Mouse (Mus musculus): Measurements from ENCODE around the gene Ptprd. TPM values are rescaled to one million over a fixed set of nuclear protein-coding genes. Genes with fewer than 3 reads are reported as not detected.

Gene Ptprd
- polyA plus RNA-seq, 1 experiment from 2014 or later, result 12.9 TPM

- ATAC-seq, result no peak
- H3K27me3 ChIP-seq (replicated peaks), result no peaks in the 10 kb centered on the region
- H3K36me3 ChIP-seq, result no peaks in the 10 kb centered on the region
- no peaks in the 10 kb centered on the region for H3K9me3 ChIP-seq
- 76% methylated on average over 4 of the region's 4 CpGs for WGBS
- no peak overlapping the region for H3K4me3 ChIP-seq (replicated peaks)
- H3K27ac ChIP-seq, result no peak overlapping the region
- H3K4me2 ChIP-seq (replicated peaks), result no peak overlapping the region
- H3K4me1 ChIP-seq (replicated peaks), result no peaks in the 10 kb centered on the region
- H3K9ac ChIP-seq, result no peak overlapping the region
Observed at GRCm38 (mm10) chr4:77277913-77278312, 933.8 kb downstream of the Ptprd start.

GRCm38 (mm10) chr4:77259972-77260290, 951.8 kb downstream of the Ptprd start:
- H3K36me3 ChIP-seq, result no peaks in the 10 kb centered on the region
- H3K4me2 ChIP-seq (replicated peaks), result no peak overlapping the region
- no peak overlapping the region for H3K4me3 ChIP-seq (replicated peaks)
- no peak overlapping the region for H3K27ac ChIP-seq
- H3K27me3 ChIP-seq (replicated peaks), result no peaks in the 10 kb centered on the region
- no peaks in the 10 kb centered on the region for H3K9me3 ChIP-seq
- no peaks in the 10 kb centered on the region for H3K4me1 ChIP-seq (replicated peaks)
- no peak for ATAC-seq
- WGBS, result 45% methylated on average over 1 of the region's 1 CpGs
- no peak overlapping the region for H3K9ac ChIP-seq

DNA sequence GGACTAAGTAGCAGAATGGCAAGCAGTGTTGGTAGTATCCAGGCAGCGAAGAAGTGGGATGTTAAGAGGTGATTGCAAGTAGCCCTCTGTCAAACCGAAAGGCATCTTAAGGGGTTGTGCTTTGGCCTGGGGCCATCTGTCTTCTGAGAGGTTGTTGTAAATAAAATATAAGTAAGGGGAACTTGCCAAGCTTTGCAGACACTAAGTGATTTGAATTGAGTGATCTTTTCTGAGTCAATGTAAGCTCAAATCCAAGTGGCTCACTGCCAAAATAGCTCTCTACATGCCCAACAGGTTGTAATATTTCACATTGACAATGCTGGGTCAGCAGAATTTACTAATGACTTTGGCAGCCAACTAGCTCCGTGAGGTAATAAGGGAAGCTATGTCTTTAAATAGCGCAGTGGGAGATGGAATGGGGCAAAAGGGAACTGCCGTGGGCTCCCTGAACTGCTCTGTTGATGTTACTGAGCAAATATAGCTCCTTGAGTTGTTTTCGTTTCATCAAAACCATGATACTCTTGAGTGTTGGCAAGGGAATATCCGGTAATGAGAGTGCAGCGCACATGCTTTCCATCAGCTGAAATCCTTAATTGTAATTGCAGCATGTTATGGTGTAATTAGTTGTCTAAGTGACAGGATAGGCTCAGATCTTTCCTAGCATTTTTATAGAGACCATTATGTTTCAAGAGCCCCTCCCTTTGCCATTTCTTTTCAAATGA, 952.4 kb downstream of the Ptprd start:
- 43% methylated on average over 8 of the region's 8 CpGs for WGBS
- Histone ChIP-seq H3K9me3 (no peaks in the 10 kb centered on the region), H3K27ac (no peak overlapping the region), H3K4me1 (replicated peaks) (no peaks in the 10 kb centered on the region), H3K27me3 (replicated peaks) (no peaks in the 10 kb centered on the region), H3K36me3 (no peaks in the 10 kb centered on the region), H3K4me3 (replicated peaks) (no peak overlapping the region), H3K9ac (no peak overlapping the region), H3K4me2 (replicated peaks) (no peak overlapping the region)
- ATAC-seq, result peak; percentile 70

DNA sequence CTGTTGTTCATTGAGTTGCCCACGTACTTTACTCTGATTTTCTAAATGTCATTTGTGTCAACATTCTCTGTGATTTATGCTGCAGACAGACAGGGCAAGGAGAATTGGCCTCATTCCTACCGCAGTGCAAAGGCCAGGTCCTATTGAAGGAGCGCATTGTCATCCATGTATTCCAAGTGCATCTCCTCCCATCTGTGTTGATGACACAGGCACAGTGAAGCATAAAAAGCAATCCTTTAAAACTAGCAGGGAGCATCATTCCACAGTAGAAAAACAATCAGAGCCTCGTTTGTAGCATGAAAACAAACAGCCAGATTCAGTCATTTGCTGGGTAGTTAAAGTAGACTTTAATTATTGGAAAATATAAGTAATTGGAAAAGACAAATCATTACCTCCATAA, 960.6 kb downstream of the Ptprd start:
- H3K4me2 ChIP-seq (replicated peaks), result no peak overlapping the region
- no peak for ATAC-seq
- no peak overlapping the region for H3K9ac ChIP-seq
- H3K27ac ChIP-seq, result no peak overlapping the region
- WGBS, result 58% methylated on average over 4 of the region's 4 CpGs
- H3K4me1 ChIP-seq (replicated peaks), result no peaks in the 10 kb centered on the region
- H3K4me3 ChIP-seq (replicated peaks), result no peak overlapping the region
- H3K9me3 ChIP-seq, result no peaks in the 10 kb centered on the region
- no peaks in the 10 kb centered on the region for H3K36me3 ChIP-seq
- no peaks in the 10 kb centered on the region for H3K27me3 ChIP-seq (replicated peaks)

GRCm38 (mm10) chr4:77249801-77250200, 962.0 kb downstream of the Ptprd start:
- Histone ChIP-seq H3K4me3 (replicated peaks) (no peak overlapping the region), H3K27me3 (replicated peaks) (no peaks in the 10 kb centered on the region), H3K36me3 (no peaks in the 10 kb centered on the region), H3K4me2 (replicated peaks) (no peak overlapping the region), H3K9ac (no peak overlapping the region), H3K9me3 (no peaks in the 10 kb centered on the region), H3K27ac (no peak overlapping the region), H3K4me1 (replicated peaks) (no peaks in the 10 kb centered on the region)
- WGBS, result 33% methylated on average over 1 of the region's 1 CpGs
- ATAC-seq, result no peak

- no peak overlapping the region for H3K4me2 ChIP-seq (replicated peaks)
- ATAC-seq, result no peak
- H3K9ac ChIP-seq, result no peak overlapping the region
- H3K27ac ChIP-seq, result no peak overlapping the region
- H3K4me1 ChIP-seq (replicated peaks), result no peaks in the 10 kb centered on the region
- no peaks in the 10 kb centered on the region for H3K9me3 ChIP-seq
- H3K4me3 ChIP-seq (replicated peaks), result no peak overlapping the region
- WGBS, result 47% methylated on average over 1 of the region's 1 CpGs
- no peaks in the 10 kb centered on the region for H3K36me3 ChIP-seq
- no peaks in the 10 kb centered on the region for H3K27me3 ChIP-seq (replicated peaks)
Observed at GRCm38 (mm10) chr4:77248918-77249317, 962.8 kb downstream of the Ptprd start.

DNA sequence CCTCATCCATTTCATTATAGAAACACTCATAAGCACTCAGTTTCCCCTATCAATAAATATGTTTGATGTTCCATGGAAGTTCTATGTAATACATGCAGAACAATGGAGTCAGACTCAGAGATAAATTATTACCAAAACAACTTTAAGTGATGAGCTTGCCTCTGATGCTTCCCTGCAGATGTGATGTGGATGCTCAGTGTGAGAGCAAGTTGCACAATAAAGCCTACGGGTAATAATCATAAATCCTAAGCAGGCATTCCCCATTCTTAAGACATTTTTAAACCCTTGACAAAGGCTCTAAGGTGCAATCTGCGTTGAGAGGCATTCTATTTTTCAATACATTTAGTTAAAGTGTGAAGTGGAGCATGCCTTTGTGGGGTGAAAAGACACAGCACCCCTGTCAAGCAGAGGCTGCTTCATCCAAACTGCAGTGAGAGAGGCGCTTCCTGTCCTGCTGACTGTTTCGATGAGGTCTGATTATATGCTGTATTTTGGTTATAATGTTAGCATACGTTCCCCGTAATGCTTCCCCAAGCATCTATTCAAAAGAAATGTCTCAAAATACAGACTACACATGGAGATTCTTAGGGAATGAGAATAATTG, 969.8 kb downstream of the Ptprd start:
- Histone ChIP-seq H3K4me3 (replicated peaks) (no peak overlapping the region), H3K36me3 (no peaks in the 10 kb centered on the region), H3K9ac (no peak overlapping the region), H3K4me1 (replicated peaks) (no peaks in the 10 kb centered on the region), H3K27ac (no peak overlapping the region), H3K9me3 (no peaks in the 10 kb centered on the region), H3K27me3 (replicated peaks) (no peaks in the 10 kb centered on the region), H3K4me2 (replicated peaks) (no peak overlapping the region)
- ATAC-seq, result no peak
- 63% methylated on average over 6 of the region's 6 CpGs for WGBS

DNA sequence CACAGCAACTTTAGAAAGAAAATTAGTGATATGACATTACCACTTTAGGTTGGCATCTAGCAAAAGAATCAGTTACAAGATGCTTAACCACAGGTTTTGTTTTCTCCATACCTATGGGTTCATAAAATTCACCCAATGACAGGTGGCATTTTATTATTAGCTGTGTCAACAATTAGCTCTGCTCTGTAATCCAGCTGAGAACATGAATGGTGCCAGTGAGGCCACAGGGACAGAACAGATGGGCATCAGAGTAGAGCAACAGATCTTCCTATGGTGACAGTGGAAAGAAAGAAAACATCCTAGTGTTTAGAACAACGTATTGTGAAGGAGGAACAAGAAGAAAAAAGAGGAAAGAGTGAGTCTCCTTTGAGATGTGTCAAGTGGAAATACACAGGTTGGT, 973.6 kb downstream of the Ptprd start:
- Histone ChIP-seq H3K36me3 (no peaks in the 10 kb centered on the region), H3K4me3 (replicated peaks) (no peak overlapping the region), H3K9me3 (no peaks in the 10 kb centered on the region), H3K27me3 (replicated peaks) (no peaks in the 10 kb centered on the region), H3K9ac (no peak overlapping the region), H3K27ac (no peak overlapping the region), H3K4me2 (replicated peaks) (no peak overlapping the region), H3K4me1 (replicated peaks) (no peaks in the 10 kb centered on the region)
- WGBS, result 65% methylated on average over 1 of the region's 1 CpGs
- no peak for ATAC-seq

GRCm38 (mm10) chr4:77233243-77233642, 978.5 kb downstream of the Ptprd start:
- no peak overlapping the region for H3K9ac ChIP-seq
- no peaks in the 10 kb centered on the region for H3K36me3 ChIP-seq
- H3K4me2 ChIP-seq (replicated peaks), result no peak overlapping the region
- H3K27me3 ChIP-seq (replicated peaks), result no peaks in the 10 kb centered on the region
- H3K9me3 ChIP-seq, result no peaks in the 10 kb centered on the region
- H3K27ac ChIP-seq, result no peak overlapping the region
- 71% methylated on average over 2 of the region's 2 CpGs for WGBS
- H3K4me3 ChIP-seq (replicated peaks), result no peak overlapping the region
- no peak for ATAC-seq
- H3K4me1 ChIP-seq (replicated peaks), result no peaks in the 10 kb centered on the region

GRCm38 (mm10) chr4:77168866-77169265, 1042.9 kb downstream of the Ptprd start:
- no peak overlapping the region for H3K4me3 ChIP-seq (replicated peaks)
- no peak overlapping the region for H3K4me2 ChIP-seq (replicated peaks)
- H3K27ac ChIP-seq, result no peak overlapping the region
- 80% methylated on average over 8 of the region's 8 CpGs for WGBS
- H3K27me3 ChIP-seq (replicated peaks), result no peaks in the 10 kb centered on the region
- H3K4me1 ChIP-seq (replicated peaks), result no peaks in the 10 kb centered on the region
- H3K9me3 ChIP-seq, result no peaks in the 10 kb centered on the region
- H3K9ac ChIP-seq, result no peak overlapping the region
- ATAC-seq, result no peak
- H3K36me3 ChIP-seq, result no peaks in the 10 kb centered on the region

DNA sequence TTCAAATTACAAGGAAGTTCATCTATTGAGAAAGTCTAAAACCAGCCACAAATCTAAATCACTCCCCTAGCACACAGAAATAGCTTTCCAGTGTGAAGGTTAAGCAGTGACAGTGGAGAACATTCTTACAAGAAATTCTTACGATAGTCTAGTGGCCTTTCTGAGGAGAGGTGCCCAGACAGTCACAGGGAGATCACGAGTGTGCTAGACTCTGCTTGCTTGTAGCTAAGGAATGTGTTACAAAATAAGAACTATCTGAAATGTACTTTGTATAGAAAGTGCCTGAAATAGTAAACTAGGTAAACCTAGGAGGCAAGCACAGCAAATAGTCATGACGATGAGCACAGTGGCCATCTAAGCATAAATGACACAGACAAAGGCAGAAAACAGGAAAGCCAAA, 1054.2 kb downstream of the Ptprd start:
- Histone ChIP-seq H3K4me2 (replicated peaks) (no peak overlapping the region), H3K4me1 (replicated peaks) (no peaks in the 10 kb centered on the region), H3K9me3 (no peaks in the 10 kb centered on the region), H3K9ac (no peak overlapping the region), H3K27ac (no peak overlapping the region), H3K27me3 (replicated peaks) (no peaks in the 10 kb centered on the region), H3K4me3 (replicated peaks) (no peak overlapping the region), H3K36me3 (no peaks in the 10 kb centered on the region)
- no peak for ATAC-seq
- 86% methylated on average over 3 of the region's 3 CpGs for whole genome bisulfite sequencing

DNA sequence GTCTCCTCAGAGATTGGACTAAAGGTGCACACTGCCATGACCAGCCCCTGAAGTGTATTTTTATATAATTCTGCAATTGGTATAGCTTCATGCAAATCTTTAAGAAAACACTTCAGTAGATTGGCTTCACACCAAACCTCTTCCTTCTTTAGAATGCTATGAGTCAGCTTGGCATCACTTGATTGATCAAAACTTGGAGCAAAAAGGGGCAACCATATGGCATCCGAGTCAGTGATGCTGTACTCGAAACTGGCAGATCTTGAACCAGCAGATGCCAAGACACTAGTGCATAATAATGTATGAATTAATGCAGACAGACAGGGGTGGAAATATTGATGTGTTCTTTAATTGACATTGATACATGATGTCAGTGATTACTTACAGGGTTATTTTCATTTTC, 1056.2 kb downstream of the Ptprd start:
- H3K9me3 ChIP-seq, result no peaks in the 10 kb centered on the region
- no peak for ATAC-seq
- WGBS, result 86% methylated on average over 2 of the region's 2 CpGs
- H3K27ac ChIP-seq, result no peak overlapping the region
- no peaks in the 10 kb centered on the region for H3K27me3 ChIP-seq (replicated peaks)
- no peak overlapping the region for H3K4me3 ChIP-seq (replicated peaks)
- H3K36me3 ChIP-seq, result no peaks in the 10 kb centered on the region
- H3K4me2 ChIP-seq (replicated peaks), result no peak overlapping the region
- no peak overlapping the region for H3K9ac ChIP-seq
- H3K4me1 ChIP-seq (replicated peaks), result no peaks in the 10 kb centered on the region

- WGBS, result 89% methylated on average over 1 of the region's 1 CpGs
Observed at GRCm38 (mm10) chr4:77155037-77155436, 1056.7 kb downstream of the Ptprd start.

More at GRCm38 (mm10) chr4:77155037-77155436, 1056.7 kb downstream of the Ptprd start:
- Histone ChIP-seq H3K9me3 (no peaks in the 10 kb centered on the region), H3K36me3 (no peaks in the 10 kb centered on the region), H3K4me3 (replicated peaks) (no peak overlapping the region), H3K27ac (no peak overlapping the region), H3K9ac (no peak overlapping the region), H3K4me1 (replicated peaks) (no peaks in the 10 kb centered on the region), H3K4me2 (replicated peaks) (no peak overlapping the region), H3K27me3 (replicated peaks) (no peaks in the 10 kb centered on the region)
- ATAC-seq, result no peak

Measured in intestine, embryonic 15.5 days (tissue).